Mouse (Mus musculus) retina, embryonic 14.5 days (tissue): ENCODE measurements around the gene Slc24a5.

ENCODE experiments used
- DNase-seq: peaks from one replicate; pipeline ENCODE4 v3.0.0-alpha.2; 2015; ENCODE audit warnings: low spot score

Gene Slc24a5

DNA sequence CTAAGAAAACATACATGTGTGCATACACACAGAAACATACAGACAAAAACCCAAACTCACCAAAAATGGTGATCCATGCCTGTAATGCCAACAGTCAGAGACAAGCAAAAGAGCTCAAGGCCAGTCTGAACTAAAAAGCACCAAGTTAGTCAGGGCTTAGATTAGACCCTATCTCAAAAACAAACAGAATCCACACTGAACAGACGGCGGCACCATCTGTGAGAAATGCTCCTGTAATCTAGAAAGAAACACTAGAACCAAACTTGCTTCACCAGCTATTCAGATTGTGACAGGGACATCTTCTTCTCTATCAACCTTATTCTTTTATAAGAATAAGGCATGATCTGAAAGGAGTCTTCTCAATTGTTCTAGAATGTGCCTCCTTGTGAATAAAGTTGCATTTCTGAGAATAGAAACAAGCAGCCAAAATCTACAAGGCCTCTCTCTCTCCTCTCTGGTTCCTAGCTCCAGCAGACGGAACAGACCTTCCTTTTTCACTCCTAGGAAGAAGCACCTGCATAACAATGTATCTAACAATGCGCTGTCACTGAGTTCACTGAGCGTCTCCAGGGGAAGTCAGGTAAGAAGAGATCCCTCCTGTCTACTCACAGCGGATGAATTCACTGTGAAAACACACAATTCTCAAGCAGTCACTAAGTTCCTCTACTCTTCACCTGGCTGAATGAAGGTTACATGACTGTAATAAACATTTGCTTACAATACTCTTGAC lies 51.6 kb downstream of the Slc24a5 start:
- no peak for DNase-seq

DNA sequence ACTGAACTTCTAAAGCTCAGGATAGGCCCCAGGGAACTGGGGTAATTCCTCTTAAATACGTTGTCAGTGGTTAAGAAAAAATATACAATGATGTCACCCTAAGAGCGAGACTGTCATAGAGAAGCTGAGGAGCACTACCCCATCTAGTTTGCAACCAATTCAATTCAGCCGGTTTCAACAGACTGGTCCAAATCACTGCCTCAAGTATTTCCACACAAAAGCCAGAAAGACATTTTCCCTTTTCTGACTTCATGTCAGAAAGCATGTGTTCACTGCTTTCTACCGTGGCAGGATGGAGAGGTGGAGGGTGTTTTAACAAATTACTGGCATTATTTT lies 54.3 kb downstream of the Slc24a5 start:
- DNase-seq = no peak

DNA sequence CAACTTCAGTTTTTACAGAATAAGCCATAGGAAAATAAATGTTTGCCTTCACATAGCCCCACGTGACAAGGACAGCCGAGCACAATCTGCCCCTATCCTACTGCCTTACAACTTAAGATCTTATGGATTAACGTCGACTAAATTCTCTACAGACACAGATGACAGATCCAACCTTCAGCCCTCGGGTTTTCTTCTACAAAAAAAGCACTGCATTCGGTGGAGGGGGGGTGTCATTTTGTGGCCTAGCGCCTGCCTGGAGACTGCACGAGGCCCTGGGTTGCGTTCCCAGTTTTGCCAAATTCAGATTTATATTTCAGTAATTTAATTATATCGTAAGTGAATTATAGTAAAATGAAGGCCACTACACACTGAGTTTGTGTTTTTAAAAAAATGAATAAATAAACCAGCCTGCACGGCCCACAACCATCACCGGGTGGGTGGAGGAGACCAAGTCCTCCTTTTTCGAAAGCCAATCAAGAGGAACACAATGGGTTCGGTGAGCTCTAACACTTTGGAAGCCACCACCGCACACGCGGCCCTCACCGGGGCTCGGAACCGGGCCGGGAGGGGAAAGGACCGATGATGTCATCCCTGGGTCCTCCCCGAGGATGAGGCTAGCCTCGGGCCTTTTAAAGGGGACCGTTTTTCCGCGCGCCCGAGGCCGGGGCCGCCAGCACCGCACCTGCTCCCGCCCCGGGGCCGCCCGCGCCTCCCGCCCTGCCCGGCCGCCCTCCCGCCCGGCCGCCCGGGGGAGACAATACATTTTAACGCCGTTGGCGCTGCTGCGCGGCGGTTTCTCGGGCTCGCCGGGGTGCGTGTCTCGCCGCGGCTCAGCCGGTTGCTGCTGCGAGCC lies 54.9 kb downstream of the Slc24a5 start:
- DNase-seq = peak; percentile 56

- DNase-seq = peak; percentile 86
Observed at GRCm38 (mm10) chr2:125123477-125123852, 55.5 kb downstream of the Slc24a5 start, which contains the start of gene Myef2. TSS of gene Myef2 (minus strand) at chr2:125123661.

- no peak for DNase-seq
Observed at GRCm38 (mm10) chr2:125125824-125126223, 57.9 kb downstream of the Slc24a5 start.

DNA sequence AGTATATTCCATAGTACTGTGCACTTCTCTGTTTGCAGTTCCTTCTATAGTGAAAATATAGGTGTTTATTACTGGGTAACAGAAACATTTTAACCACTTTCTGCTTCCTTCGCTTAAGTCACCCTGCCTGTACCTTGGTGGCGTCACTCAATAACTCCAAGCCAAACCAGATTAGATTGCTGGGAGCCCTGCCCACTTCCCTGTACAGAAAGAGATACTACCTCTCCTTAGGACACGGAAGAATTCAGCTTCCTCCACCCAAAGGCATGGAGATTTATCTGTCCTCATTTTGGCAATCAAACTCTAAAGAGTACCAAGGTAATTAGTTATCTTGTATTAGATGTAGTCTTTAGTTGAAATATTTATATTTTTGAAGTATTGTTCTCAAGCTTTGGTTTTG lies 58.9 kb downstream of the Slc24a5 start:
- no peak for DNase-seq

DNA sequence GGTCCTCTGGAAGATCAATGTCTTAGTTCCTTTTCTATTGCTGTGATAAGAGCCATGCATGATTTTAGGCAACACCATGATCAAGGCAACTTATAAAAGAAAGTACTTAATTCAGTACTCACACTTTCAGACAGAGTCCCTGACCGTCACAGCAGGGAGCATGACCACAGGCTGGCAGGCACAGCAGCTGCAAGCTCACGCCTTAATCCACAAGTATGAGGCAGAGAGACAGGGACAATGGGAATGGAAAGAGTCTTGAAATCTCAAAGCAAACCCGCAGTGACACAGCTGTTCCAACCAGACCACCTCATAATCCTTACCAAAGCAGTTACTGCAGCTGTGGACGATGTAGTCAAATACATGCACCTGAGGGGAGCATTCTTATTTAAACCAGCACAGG lies 66.2 kb downstream of the Slc24a5 start:
- no peak for DNase-seq

GRCm38 (mm10) chr2:125135903-125136811 lies 68.2 kb downstream of the Slc24a5 start, which contains the start of gene Ctxn2:
TSS of gene Ctxn2 (plus strand) at chr2:125136692.
- DNase-seq = peak; percentile 79

- no peak for DNase-seq
Observed at GRCm38 (mm10) chr2:125136846-125137245, 68.9 kb downstream of the Slc24a5 start.
